Mouse (Mus musculus): Measurements from ENCODE around the gene Xlr4b. TPM values are rescaled to one million over a fixed set of nuclear protein-coding genes. Genes with fewer than 3 reads are reported as not detected.
"Not testable (repeated sequence)": the region's sequence is repeated elsewhere in the genome, so short reads cannot be mapped to it uniquely, and the experiment has no call there.

Xlr4b gene
- total and polyA plus RNA-seq, 3 experiments, result 29.5 to 107 (median 65.7) TPM

GRCm38 (mm10) chrX:73229288-73229687, 15.2 kb downstream of the Xlr4b start:
- dilution Hi-C loops (cut with MboI; ENCODE audit: extremely low pct_ligation_motif_present, extremely low pct_unique_long_range_greater_than_20kb, low sequenced_read_pairs) (no loop called here), in situ Hi-C loops (cut with MboI; ENCODE audit: low pct_ligation_motif_present, low pct_unique_long_range_greater_than_20kb, low sequenced_read_pairs) (loop anchor here (25.0 kb wide), 1 partner anchor 183 kb away; the partner anchor contains the start of gene Zfp92)
- peak overlapping the region; percentile 68 for H3K9ac ChIP-seq (ENCODE audit: insufficient read depth, low read depth)
- no peaks in the 10 kb centered on the region for H3K36me3 ChIP-seq (replicated peaks in 1 of 2; ENCODE audit: control insufficient read depth in 1 of 2, insufficient read depth in 1 of 2, low read length in 1 of 2)
- H3K27ac ChIP-seq (ENCODE audit: insufficient read depth, low read depth), result no peak overlapping the region
- no peaks in the 10 kb centered on the region for H3K27me3 ChIP-seq (replicated peaks)
- DNase-seq (ENCODE audit: extremely low read depth), result no peak
- H3K4me1 ChIP-seq (ENCODE audit: control insufficient read depth in 1 of 2, insufficient read depth in 2 of 2), result no peaks in the 10 kb centered on the region
- H3K79me2 ChIP-seq (replicated peaks; ENCODE audit: control insufficient read depth, extremely low read depth, insufficient read depth, poor library complexity, severe bottlenecking), result no peaks in the 10 kb centered on the region
- peak overlapping the region; percentile 87 for H3K4me2 ChIP-seq (ENCODE audit: insufficient read depth, low read depth, poor library complexity, severe bottlenecking)
- H3K9me3 ChIP-seq (replicated peaks; ENCODE audit: low read length), result no peaks in the 10 kb centered on the region
- TF ChIP-seq JUN (IDR thresholded peaks at IDR 0.05; ENCODE audit: insufficient read depth, low read depth, low read length) (no peak), ZC3H11A (IDR thresholded peaks at IDR 0.05; ENCODE audit: low read depth, low read length) (no peak), MYC (IDR thresholded peaks at IDR 0.05; ENCODE audit: low read depth, low read length) (no peak), ETS1 (conservative IDR thresholded peaks at IDR 0.05; ENCODE audit: low read depth, low read length) (no peak), NRF1 (IDR thresholded peaks at IDR 0.05; ENCODE audit: low read depth, low read length) (no peak), RCOR1 (conservative IDR thresholded peaks at IDR 0.05; ENCODE audit: low read depth, low read length) (no peak), USF2 (conservative IDR thresholded peaks at IDR 0.05; ENCODE audit: low read depth, low read length) (no peak), ZNF384 (IDR thresholded peaks at IDR 0.05; ENCODE audit: low read depth, low read length) (no peak), CHD1 (IDR thresholded peaks at IDR 0.05; ENCODE audit: low read depth, low read length) (no peak), USF1 (IDR thresholded peaks at IDR 0.05; ENCODE audit: low read depth, low read length) (no peak), SIN3A (IDR thresholded peaks at IDR 0.05; ENCODE audit: low read length) (no peak), ELF1 (IDR thresholded peaks at IDR 0.05; ENCODE audit: low read depth, low read length) (no peak), MAFK (IDR thresholded peaks at IDR 0.05; ENCODE audit: insufficient replicate concordance, low read length) (no peak), BHLHE40 (IDR thresholded peaks at IDR 0.05; ENCODE audit: low read depth, low read length) (no peak), JUND (conservative IDR thresholded peaks at IDR 0.05; ENCODE audit: low read depth, low read length) (no peak), EP300 (IDR thresholded peaks at IDR 0.05; ENCODE audit: low read length) (no peak)
- peak overlapping the region; percentile 48 to 87 (median 70) for H3K4me3 ChIP-seq (replicated peaks in 1 of 3; ENCODE audit: low read depth in 2 of 3, low read length in 2 of 3, poor library complexity in 1 of 3)

GRCm38 (mm10) chrX:73242821-73243325, 28.7 kb downstream of the Xlr4b start, which contains the start of gene Xlr4c:
Gene Xlr4c, minus strand, starts transcription at chrX:73243130.
- in situ Hi-C loops (cut with MboI; ENCODE audit: low pct_ligation_motif_present, low pct_unique_long_range_greater_than_20kb, low sequenced_read_pairs), result loop anchor here (25.0 kb wide), 1 partner anchor 169 kb away; the partner anchor contains the start of gene Zfp92
- H3K9me3 ChIP-seq (replicated peaks; ENCODE audit: low read length); H3K36me3 ChIP-seq (replicated peaks in 1 of 2; ENCODE audit: control insufficient read depth in 1 of 2, insufficient read depth in 1 of 2, low read length in 1 of 2); DNase-seq (ENCODE audit: extremely low read depth); H3K27me3 ChIP-seq (replicated peaks); H3K4me1 ChIP-seq (ENCODE audit: control insufficient read depth in 1 of 2, insufficient read depth in 2 of 2); H3K27ac ChIP-seq (ENCODE audit: insufficient read depth, low read depth); dilution Hi-C loops (cut with MboI; ENCODE audit: extremely low pct_ligation_motif_present, extremely low pct_unique_long_range_greater_than_20kb, low sequenced_read_pairs); H3K79me2 ChIP-seq (replicated peaks; ENCODE audit: control insufficient read depth, extremely low read depth, insufficient read depth, poor library complexity, severe bottlenecking): not testable (repeated sequence)
- H3K4me2 ChIP-seq (ENCODE audit: insufficient read depth, low read depth, poor library complexity, severe bottlenecking), result peak within 1 kb of the TSS; percentile 4; the same call in 1 of the 2 replicates
- peak within 1 kb of the TSS; percentile 33; the same call in 1 of the 2 replicates for H3K9ac ChIP-seq (ENCODE audit: insufficient read depth, low read depth)
- H3K4me3 ChIP-seq (replicated peaks in 1 of 3; ENCODE audit: low read depth in 2 of 3, low read length in 2 of 3, poor library complexity in 1 of 3), result peak within 1 kb of the TSS; percentile 38 to 61 (median 40)
- TF ChIP-seq POLR2A (IDR thresholded peaks at IDR 0.05; ENCODE audit: low read depth, low read length) (peak; percentile 38), NRF1 (IDR thresholded peaks at IDR 0.05; ENCODE audit: low read depth, low read length) (peak; percentile 58)

- H3K36me3 ChIP-seq (replicated peaks in 1 of 2; ENCODE audit: control insufficient read depth in 1 of 2, insufficient read depth in 1 of 2, low read length in 1 of 2); H3K9ac ChIP-seq (ENCODE audit: insufficient read depth, low read depth); H3K4me2 ChIP-seq (ENCODE audit: insufficient read depth, low read depth, poor library complexity, severe bottlenecking); H3K9me3 ChIP-seq (replicated peaks; ENCODE audit: low read length); H3K27ac ChIP-seq (ENCODE audit: insufficient read depth, low read depth); DNase-seq (ENCODE audit: extremely low read depth); H3K4me3 ChIP-seq (replicated peaks in 1 of 3; ENCODE audit: low read depth in 2 of 3, low read length in 2 of 3, poor library complexity in 1 of 3); H3K79me2 ChIP-seq (replicated peaks; ENCODE audit: control insufficient read depth, extremely low read depth, insufficient read depth, poor library complexity, severe bottlenecking); dilution Hi-C loops (cut with MboI; ENCODE audit: extremely low pct_ligation_motif_present, extremely low pct_unique_long_range_greater_than_20kb, low sequenced_read_pairs); H3K4me1 ChIP-seq (ENCODE audit: control insufficient read depth in 1 of 2, insufficient read depth in 2 of 2); in situ Hi-C loops (cut with MboI; ENCODE audit: low pct_ligation_motif_present, low pct_unique_long_range_greater_than_20kb, low sequenced_read_pairs); H3K27me3 ChIP-seq (replicated peaks): not testable (repeated sequence)
Measured at GRCm38 (mm10) chrX:73262428-73262827, 48.3 kb downstream of the Xlr4b start.

Data from CH12.LX (cell line).